Mouse (Mus musculus) spleen, postnatal 36 days (tissue): ENCODE data around the gene Dcdc2a.

ENCODE experiments used
- DNase-seq, 2 experiments: peaks; one replicate each; pipeline ENCODE4 v3.0.0; 2022; ENCODE audit warnings: low spot score in 2 of 2, mixed read lengths in 1 of 2

Dcdc2a gene

GRCm38 (mm10) chr13:25097348-25097747 lies 41.5 kb downstream of the Dcdc2a start:
- DNase-seq = no peak

- DNase-seq = no peak
Measured at GRCm38 (mm10) chr13:25098578-25098977, 42.8 kb downstream of the Dcdc2a start.

GRCm38 (mm10) chr13:25099508-25099907 lies 43.7 kb downstream of the Dcdc2a start:
- DNase-seq = no peak

GRCm38 (mm10) chr13:25100581-25100980 lies 44.8 kb downstream of the Dcdc2a start:
- DNase-seq = no peak

GRCm38 (mm10) chr13:25105671-25106070 lies 49.9 kb downstream of the Dcdc2a start:
- no peak for DNase-seq

GRCm38 (mm10) chr13:25106740-25107139 lies 50.9 kb downstream of the Dcdc2a start:
- no peak for DNase-seq

- DNase-seq = no peak
Measured at GRCm38 (mm10) chr13:25108353-25108752, 52.5 kb downstream of the Dcdc2a start.

- no peak for DNase-seq
Measured at GRCm38 (mm10) chr13:25110592-25111095, 54.8 kb downstream of the Dcdc2a start.

- no peak for DNase-seq
Measured at GRCm38 (mm10) chr13:25115429-25115881, 59.7 kb downstream of the Dcdc2a start.

GRCm38 (mm10) chr13:25115971-25116370 lies 60.2 kb downstream of the Dcdc2a start:
- peak; percentile 2 to 4 for DNase-seq

- no peak for DNase-seq
Measured at GRCm38 (mm10) chr13:25122740-25123335, 67.0 kb downstream of the Dcdc2a start.

GRCm38 (mm10) chr13:25127216-25127615 lies 71.4 kb downstream of the Dcdc2a start:
- DNase-seq = no peak

GRCm38 (mm10) chr13:25127806-25128205 lies 72.0 kb downstream of the Dcdc2a start:
- DNase-seq = no peak

- no peak for DNase-seq
Measured at GRCm38 (mm10) chr13:25128766-25129165, 73.0 kb downstream of the Dcdc2a start.

- no peak for DNase-seq
Measured at GRCm38 (mm10) chr13:25143066-25143465, 87.3 kb downstream of the Dcdc2a start.

- DNase-seq = no peak
Measured at GRCm38 (mm10) chr13:25144093-25144492, 88.3 kb downstream of the Dcdc2a start.

- DNase-seq = no peak
Measured at GRCm38 (mm10) chr13:25146232-25146631, 90.4 kb downstream of the Dcdc2a start.

- no peak for DNase-seq
Measured at GRCm38 (mm10) chr13:25150154-25150781, 94.5 kb downstream of the Dcdc2a start.

- no peak for DNase-seq
Measured at GRCm38 (mm10) chr13:25150861-25151260, 95.1 kb downstream of the Dcdc2a start.

GRCm38 (mm10) chr13:25159917-25160316 lies 104.1 kb downstream of the Dcdc2a start:
- DNase-seq = no peak

- DNase-seq = no peak
Measured at GRCm38 (mm10) chr13:25160804-25161203, 105.0 kb downstream of the Dcdc2a start.

GRCm38 (mm10) chr13:25162594-25162993 lies 106.8 kb downstream of the Dcdc2a start:
- DNase-seq = no peak

GRCm38 (mm10) chr13:25168891-25169290 lies 113.1 kb downstream of the Dcdc2a start:
- no peak for DNase-seq
